Mouse (Mus musculus): ENCODE measurements around the gene Ttc13.

The Ttc13 gene

GRCm38 (mm10) chr8:124721862-124722515, at the start of gene Ttc13, which contains the start of gene Arv1:
Ttc13 (minus strand) TSS chr8:124721983.
Arv1 (plus strand) TSS chr8:124722139.
- peak; percentile 97 for DNase-seq

- DNase-seq, result no peak
Observed at GRCm38 (mm10) chr8:124763061-124763460, 41.3 kb upstream of the Ttc13 start.

GRCm38 (mm10) chr8:124758544-124758943, 36.8 kb upstream of the Ttc13 start:
- DNase-seq, result peak; percentile 85

- DNase-seq, result no peak
Observed at GRCm38 (mm10) chr8:124756601-124757000, 34.8 kb upstream of the Ttc13 start.

GRCm38 (mm10) chr8:124756153-124756552, 34.4 kb upstream of the Ttc13 start:
- no peak for DNase-seq

GRCm38 (mm10) chr8:124755481-124755880, 33.7 kb upstream of the Ttc13 start:
- no peak for DNase-seq

- DNase-seq, result no peak
Observed at GRCm38 (mm10) chr8:124754792-124755190, 33.0 kb upstream of the Ttc13 start.

- no peak for DNase-seq
Observed at GRCm38 (mm10) chr8:124754101-124754791, 32.5 kb upstream of the Ttc13 start.

GRCm38 (mm10) chr8:124752325-124752862, 30.6 kb upstream of the Ttc13 start:
- DNase-seq, result no peak

- DNase-seq, result peak; percentile 75
Observed at GRCm38 (mm10) chr8:124751709-124752173, 30.0 kb upstream of the Ttc13 start, which contains the start of gene Fam89a. Fam89a (minus strand) TSS chr8:124751832.

- DNase-seq, result peak; percentile 25
Observed at GRCm38 (mm10) chr8:124751191-124751590, 29.4 kb upstream of the Ttc13 start.

- DNase-seq, result no peak
Observed at GRCm38 (mm10) chr8:124746661-124747060, 24.9 kb upstream of the Ttc13 start.

GRCm38 (mm10) chr8:124739268-124739667, 17.5 kb upstream of the Ttc13 start:
- DNase-seq, result peak; percentile 63

- no peak for DNase-seq
Observed at GRCm38 (mm10) chr8:124735371-124735911, 13.7 kb upstream of the Ttc13 start.

- no peak for DNase-seq
Observed at GRCm38 (mm10) chr8:124732828-124733227, 11.0 kb upstream of the Ttc13 start.

- DNase-seq, result no peak
Observed at GRCm38 (mm10) chr8:124724301-124724700, 2.5 kb upstream of the Ttc13 start.

GRCm38 (mm10) chr8:124720938-124721861, 583 bp downstream of the Ttc13 start:
- peak; percentile 29 for DNase-seq

- peak; percentile 57 for DNase-seq
Observed at GRCm38 (mm10) chr8:124720133-124720532, 1.6 kb downstream of the Ttc13 start.

- peak; percentile 30 for DNase-seq
Observed at GRCm38 (mm10) chr8:124715736-124716135, 6.0 kb downstream of the Ttc13 start.

GRCm38 (mm10) chr8:124713207-124713606, 8.6 kb downstream of the Ttc13 start:
- DNase-seq, result no peak

GRCm38 (mm10) chr8:124705823-124706222, 16.0 kb downstream of the Ttc13 start:
- DNase-seq, result no peak

GRCm38 (mm10) chr8:124704376-124704775, 17.4 kb downstream of the Ttc13 start:
- no peak for DNase-seq

Data from thymus, postnatal 4 days (tissue).